Mouse (Mus musculus): Measurements from ENCODE around the gene Mak. TPM values are rescaled to one million over a fixed set of nuclear protein-coding genes. Genes with fewer than 3 reads are reported as not detected.

Mak gene
- polyA plus RNA-seq, 1 experiment: 98.5 TPM

DNA sequence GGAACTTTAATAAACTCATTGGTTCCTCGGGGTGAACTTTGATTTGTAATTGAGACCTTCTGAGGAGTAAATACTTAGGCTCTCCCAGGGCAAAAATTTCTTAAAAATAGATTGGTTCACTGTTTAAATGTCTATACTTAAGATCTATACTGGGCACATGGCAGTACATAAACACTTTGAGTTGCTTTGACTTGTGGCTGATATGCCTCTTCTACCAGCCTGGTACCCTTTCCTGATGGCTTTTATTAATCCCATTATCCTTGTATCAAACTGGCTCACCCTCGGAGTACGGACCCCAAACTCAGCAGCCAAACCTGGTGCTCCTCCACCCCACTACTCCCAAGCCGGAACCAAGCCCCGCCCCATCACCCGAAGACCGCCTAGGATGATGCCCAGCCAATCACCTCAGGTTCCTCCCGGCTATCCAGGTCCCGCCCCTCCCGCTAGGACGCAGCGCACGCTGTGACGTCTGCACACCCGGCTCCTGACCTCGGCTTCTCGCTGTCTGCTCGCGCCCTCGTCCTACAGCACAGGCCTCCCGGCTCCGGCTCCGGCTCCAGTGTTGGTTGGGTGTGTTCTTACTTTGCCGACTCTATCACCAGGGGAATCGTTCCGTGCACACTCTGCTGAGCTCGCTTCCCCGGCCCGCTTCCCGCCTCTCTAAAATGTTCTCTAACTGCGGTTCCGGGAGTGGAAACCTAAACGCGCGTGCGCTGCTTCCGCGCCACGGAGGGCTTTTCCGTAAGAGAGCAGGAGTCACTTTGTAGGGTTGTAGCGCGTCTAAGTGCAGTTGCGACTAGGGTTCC, 63.5 kb downstream of the Mak start, which contains the start of gene Tmem14c:
Gene Tmem14c, plus strand, starts transcription at position 464 of the 806 bp plus-strand sequence.
- Histone ChIP-seq H3K27me3 (ENCODE audit: control insufficient read depth, insufficient read depth, low read length) (no peaks in the 10 kb centered on the region), H3K4me1 (ENCODE audit: control insufficient read depth, insufficient read depth, low read length) (peaks cover 12% of the 10 kb centered on the region), H3K36me3 (ENCODE audit: control insufficient read depth, insufficient read depth, low read length) (peaks cover 2% of the 10 kb centered on the region; the same call in 1 of the 2 replicates), H3K4me3 (ENCODE audit: control insufficient read depth, low read depth, low read length) (peak within 1 kb of the TSS; percentile 94), H3K27ac (ENCODE audit: control insufficient read depth, insufficient read depth, low read depth, low read length) (peak within 1 kb of the TSS; percentile 87)
- TF ChIP-seq POLR2A (IDR thresholded peaks at IDR 0.05; ENCODE audit: control insufficient read depth, low read depth, low read length) (peak; percentile 82), CTCF (IDR thresholded peaks at IDR 0.05; ENCODE audit: control insufficient read depth, insufficient read depth, insufficient replicate concordance, low read depth, low read length) (no peak)

DNA sequence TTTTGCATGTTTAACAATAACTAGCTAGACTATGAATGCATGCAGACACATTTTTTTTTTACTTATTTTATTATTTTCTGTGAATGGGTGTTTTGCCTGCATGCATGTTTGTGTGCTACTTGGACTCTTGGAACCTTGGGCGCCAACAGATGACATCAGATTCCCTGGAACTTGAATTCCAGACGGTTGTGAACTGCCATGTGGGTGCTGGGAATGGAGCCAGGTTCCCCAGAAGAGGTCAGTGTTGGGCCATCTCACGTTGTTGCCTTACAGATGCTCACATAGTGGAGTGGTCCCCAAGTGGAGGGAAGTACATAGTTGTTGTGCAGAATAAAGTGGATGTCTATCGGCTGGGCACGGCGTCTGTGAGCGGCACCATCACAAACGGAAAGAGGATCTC, 70.6 kb downstream of the Mak start:
- peaks cover 4% of the 10 kb centered on the region for H3K36me3 ChIP-seq (ENCODE audit: control insufficient read depth, insufficient read depth, low read length)
- H3K27ac ChIP-seq (ENCODE audit: control insufficient read depth, insufficient read depth, low read depth, low read length): no peak overlapping the region
- H3K27me3 ChIP-seq (ENCODE audit: control insufficient read depth, insufficient read depth, low read length): no peaks in the 10 kb centered on the region
- no peaks in the 10 kb centered on the region for H3K4me1 ChIP-seq (ENCODE audit: control insufficient read depth, insufficient read depth, low read length)
- no peak overlapping the region for H3K4me3 ChIP-seq (ENCODE audit: control insufficient read depth, low read depth, low read length)
- TF ChIP-seq POLR2A (IDR thresholded peaks at IDR 0.05; ENCODE audit: control insufficient read depth, low read depth, low read length) (no peak), CTCF (IDR thresholded peaks at IDR 0.05; ENCODE audit: control insufficient read depth, insufficient read depth, insufficient replicate concordance, low read depth, low read length) (no peak)

DNA sequence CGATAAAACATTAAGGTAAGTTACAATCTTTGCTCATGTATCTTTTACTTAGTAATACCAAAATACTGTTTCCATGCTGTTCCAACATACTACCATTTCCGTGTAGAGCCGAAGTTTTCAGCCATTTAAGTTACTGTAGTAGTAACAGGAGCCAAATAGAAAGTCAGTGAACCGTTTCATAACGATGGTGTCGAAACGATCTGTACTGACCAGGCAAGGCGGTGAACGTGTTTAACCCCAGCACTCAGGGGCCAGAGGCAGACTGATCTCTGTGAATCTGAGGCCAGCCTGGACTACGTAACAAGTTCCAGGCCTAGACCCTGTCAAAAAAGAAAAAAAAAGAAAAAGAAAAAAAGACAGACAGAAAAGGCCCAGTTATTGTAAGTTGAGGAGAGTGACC, 71.2 kb downstream of the Mak start:
- TF ChIP-seq POLR2A (IDR thresholded peaks at IDR 0.05; ENCODE audit: control insufficient read depth, low read depth, low read length): no peak
- TF ChIP-seq CTCF (IDR thresholded peaks at IDR 0.05; ENCODE audit: control insufficient read depth, insufficient read depth, insufficient replicate concordance, low read depth, low read length): no peak
- H3K4me3 ChIP-seq (ENCODE audit: control insufficient read depth, low read depth, low read length): no peak overlapping the region
- H3K27ac ChIP-seq (ENCODE audit: control insufficient read depth, insufficient read depth, low read depth, low read length): no peak overlapping the region
- H3K4me1 ChIP-seq (ENCODE audit: control insufficient read depth, insufficient read depth, low read length): no peaks in the 10 kb centered on the region
- no peaks in the 10 kb centered on the region for H3K27me3 ChIP-seq (ENCODE audit: control insufficient read depth, insufficient read depth, low read length)
- H3K36me3 ChIP-seq (ENCODE audit: control insufficient read depth, insufficient read depth, low read length): peaks cover 4% of the 10 kb centered on the region

DNA sequence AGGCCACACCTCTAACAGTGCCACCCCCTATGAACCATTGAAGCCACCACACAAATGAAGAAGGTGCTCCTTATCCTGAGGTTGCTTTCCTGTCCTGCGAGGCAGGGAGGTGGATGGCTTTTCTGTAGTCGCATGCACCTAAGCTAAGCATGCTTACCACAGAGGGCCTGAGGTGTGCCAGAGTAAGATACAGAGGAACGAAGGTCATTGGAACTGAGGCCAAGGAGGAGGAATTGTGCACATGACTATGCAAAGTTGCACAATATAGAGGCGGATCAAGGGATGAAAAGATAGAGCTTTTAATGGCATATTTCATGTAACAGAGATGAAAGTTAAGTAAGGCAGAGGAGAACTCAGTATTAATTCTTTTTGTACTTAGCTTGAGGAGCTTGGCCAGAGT, 73.3 kb downstream of the Mak start:
- H3K27me3 ChIP-seq (ENCODE audit: control insufficient read depth, insufficient read depth, low read length): no peaks in the 10 kb centered on the region
- no peak overlapping the region for H3K4me3 ChIP-seq (ENCODE audit: control insufficient read depth, low read depth, low read length)
- H3K4me1 ChIP-seq (ENCODE audit: control insufficient read depth, insufficient read depth, low read length): 0 out of 2 replicates have a peak, but pooled peaks cover 2% of the 10 kb centered on the region
- no peak overlapping the region for H3K27ac ChIP-seq (ENCODE audit: control insufficient read depth, insufficient read depth, low read depth, low read length)
- TF ChIP-seq POLR2A (IDR thresholded peaks at IDR 0.05; ENCODE audit: control insufficient read depth, low read depth, low read length) (no peak), CTCF (IDR thresholded peaks at IDR 0.05; ENCODE audit: control insufficient read depth, insufficient read depth, insufficient replicate concordance, low read depth, low read length) (no peak)
- peaks cover 3% of the 10 kb centered on the region for H3K36me3 ChIP-seq (ENCODE audit: control insufficient read depth, insufficient read depth, low read length)

DNA sequence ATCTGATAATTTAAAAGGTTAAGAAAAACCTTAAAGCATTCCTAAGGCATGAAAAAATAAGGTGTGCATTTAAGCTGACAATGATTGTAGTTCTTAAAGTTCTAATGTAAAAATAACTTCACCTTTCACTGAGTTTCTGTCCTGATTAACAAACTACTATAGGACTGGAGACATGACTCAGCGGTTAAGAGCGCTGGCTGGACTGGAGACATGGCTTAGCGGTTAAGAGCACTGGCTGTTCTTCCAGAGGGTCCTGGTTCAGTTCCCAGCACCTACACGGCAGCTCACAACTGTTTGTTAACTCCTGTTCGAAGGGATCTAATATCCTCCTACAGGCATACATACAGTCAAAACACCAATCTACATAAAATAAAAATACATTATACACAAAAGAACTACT, 77.5 kb downstream of the Mak start:
- TF ChIP-seq POLR2A (IDR thresholded peaks at IDR 0.05; ENCODE audit: control insufficient read depth, low read depth, low read length) (no peak), CTCF (IDR thresholded peaks at IDR 0.05; ENCODE audit: control insufficient read depth, insufficient read depth, insufficient replicate concordance, low read depth, low read length) (no peak)
- no peak overlapping the region for H3K27ac ChIP-seq (ENCODE audit: control insufficient read depth, insufficient read depth, low read depth, low read length)
- no peaks in the 10 kb centered on the region for H3K27me3 ChIP-seq (ENCODE audit: control insufficient read depth, insufficient read depth, low read length)
- H3K4me1 ChIP-seq (ENCODE audit: control insufficient read depth, insufficient read depth, low read length): peaks cover 4% of the 10 kb centered on the region; the same call in 1 of the 2 replicates
- no peak overlapping the region for H3K4me3 ChIP-seq (ENCODE audit: control insufficient read depth, low read depth, low read length)
- peaks cover 1% of the 10 kb centered on the region; the same call in 1 of the 2 replicates for H3K36me3 ChIP-seq (ENCODE audit: control insufficient read depth, insufficient read depth, low read length)

DNA sequence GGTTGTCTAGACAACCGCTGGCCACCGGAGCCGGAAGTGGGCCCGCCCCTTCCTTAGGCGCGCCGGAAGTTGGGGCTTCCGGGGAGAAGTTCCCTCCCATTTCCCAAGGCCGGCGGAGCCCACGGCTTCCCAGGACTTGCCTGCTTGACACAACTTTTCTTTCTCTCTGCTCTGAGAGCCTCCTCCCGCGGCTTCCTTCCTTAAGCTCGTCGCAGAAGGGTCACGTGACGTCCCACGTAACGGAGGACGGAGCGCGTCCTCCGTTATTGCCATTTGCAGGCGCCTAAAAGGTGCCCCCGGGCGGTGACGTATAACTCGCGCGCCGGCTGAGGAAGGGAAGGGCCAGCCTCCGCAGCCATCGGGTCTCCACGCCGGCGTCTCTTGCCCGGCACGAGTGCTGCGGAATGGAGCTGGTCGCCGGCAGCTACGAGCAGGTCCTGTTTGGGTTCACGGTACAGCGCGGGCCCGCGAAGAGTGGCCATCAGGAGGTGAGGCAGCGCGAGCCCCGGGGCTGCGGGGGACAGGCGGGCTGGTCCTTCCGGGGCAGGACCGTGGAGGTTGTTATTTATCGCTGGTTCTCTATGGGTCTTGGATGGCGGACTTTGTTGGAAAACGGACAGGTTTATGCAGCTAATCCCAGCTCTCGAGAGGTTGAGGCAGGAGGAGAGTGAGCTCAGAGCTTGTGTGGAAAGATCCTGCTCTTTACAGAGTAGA, 78.4 kb downstream of the Mak start, which contains the start of gene Pak1ip1:
Gene Pak1ip1, plus strand, starts transcription at position 98 of the 714 bp plus-strand sequence.
- Histone ChIP-seq H3K4me3 (ENCODE audit: control insufficient read depth, low read depth, low read length) (peak within 1 kb of the TSS; percentile 97), H3K27me3 (ENCODE audit: control insufficient read depth, insufficient read depth, low read length) (no peaks in the 10 kb centered on the region), H3K27ac (ENCODE audit: control insufficient read depth, insufficient read depth, low read depth, low read length) (peak within 1 kb of the TSS; percentile 98), H3K4me1 (ENCODE audit: control insufficient read depth, insufficient read depth, low read length) (peaks cover 4% of the 10 kb centered on the region; the same call in 1 of the 2 replicates), H3K36me3 (ENCODE audit: control insufficient read depth, insufficient read depth, low read length) (no peaks in the 10 kb centered on the region)
- no peak for TF ChIP-seq CTCF (IDR thresholded peaks at IDR 0.05; ENCODE audit: control insufficient read depth, insufficient read depth, insufficient replicate concordance, low read depth, low read length)
- peak; percentile 32; the same call in 1 of the 2 replicates for TF ChIP-seq POLR2A (IDR thresholded peaks at IDR 0.05; ENCODE audit: control insufficient read depth, low read depth, low read length)
